Mouse (Mus musculus) cortical plate, adult 2 months (tissue): ENCODE measurements around the gene Tgif1. TPM values are rescaled to one million over a fixed set of nuclear protein-coding genes. Genes with fewer than 3 reads are reported as not detected.

Experiments used
- H3K27ac ChIP-seq: fragments of 200-500 bp; 2 replicates; pipeline ENCODE4 v1.5.1; 2012; ENCODE audit warnings: low read length, control low read depth, inconsistent platforms; ENCODE audit not compliant: insufficient read depth
- H3K4me1 ChIP-seq: fragments of 200-500 bp; 2 replicates; pipeline ENCODE4 v1.6.1; 2011; ENCODE audit warnings: low read length; ENCODE audit not compliant: control insufficient read depth, insufficient read depth
- H3K4me3 ChIP-seq: fragments of 200-500 bp; 2 replicates; pipeline ENCODE4 v1.5.1; 2011; ENCODE audit warnings: mild to moderate bottlenecking, low read length, control low read depth; ENCODE audit not compliant: insufficient read depth
- CTCF ChIP-seq: fragments of 200-500 bp; IDR thresholded peaks from 2 replicates; pipeline ENCODE4 v1.5.1; 2011; ENCODE audit warnings: mild to moderate bottlenecking, control low read depth, low read length; ENCODE audit not compliant: insufficient read depth; ENCODE audit errors: extremely low read depth
- POLR2A ChIP-seq: fragments of 200-500 bp; IDR thresholded peaks from 2 replicates; pipeline ENCODE4 v1.6.1; 2011; ENCODE audit warnings: mild to moderate bottlenecking, low read length, control low read depth; ENCODE audit not compliant: insufficient read depth; ENCODE audit errors: extremely low read depth
- polyA plus RNA-seq: library from polyadenylated mRNA; depleted of rRNA; stranded (reverse); fragments of >200 nt; gene quantifications from 2 replicates; pipeline ENCODE4 v1.2.3, GENCODE M21; 2012; rRNA removed

The Tgif1 gene
- polyA plus RNA-seq, 1 experiment, result 3.3 TPM

- Histone ChIP-seq H3K27ac (no peak overlapping the region), H3K4me1 (0 out of 2 replicates have a peak, but pooled peaks cover 2% of the 10 kb centered on the region), H3K4me3 (no peak overlapping the region)
- TF ChIP-seq CTCF (no peak), POLR2A (no peak)
Observed at GRCm38 (mm10) chr17:70795196-70795595, 58.1 kb downstream of the Tgif1 start.

DNA sequence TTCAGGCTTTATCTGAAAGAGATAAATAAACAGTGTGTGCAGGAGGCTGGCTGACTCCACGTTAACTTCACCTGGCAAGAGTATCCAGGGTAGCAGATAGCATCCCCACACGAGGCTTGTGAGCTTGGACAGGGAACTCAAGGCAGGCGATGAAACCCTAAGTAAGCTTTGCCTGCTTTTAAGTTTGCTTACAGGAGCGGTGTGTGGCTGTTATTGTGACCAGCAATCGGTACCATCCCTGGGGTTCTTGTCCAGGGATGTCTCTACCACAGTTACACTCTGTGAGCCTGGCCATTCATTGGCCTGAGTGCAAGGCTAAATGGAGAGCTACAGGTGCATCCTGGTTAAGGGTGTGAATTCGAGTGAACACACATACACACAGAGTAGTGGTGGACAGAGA is 58.6 kb downstream of the Tgif1 start:
- no peak for TF ChIP-seq CTCF
- no peak for TF ChIP-seq POLR2A
- 0 out of 2 replicates have a peak, but pooled peaks cover 2% of the 10 kb centered on the region for H3K4me1 ChIP-seq
- no peak overlapping the region for H3K4me3 ChIP-seq
- no peak overlapping the region for H3K27ac ChIP-seq

GRCm38 (mm10) chr17:70794291-70794690 is 59.1 kb downstream of the Tgif1 start:
- H3K4me3 ChIP-seq, result no peak overlapping the region
- 0 out of 2 replicates have a peak, but pooled peaks cover 2% of the 10 kb centered on the region for H3K4me1 ChIP-seq
- no peak overlapping the region for H3K27ac ChIP-seq
- TF ChIP-seq POLR2A, result no peak
- TF ChIP-seq CTCF, result no peak

Other genes with a start within 250 kb of the Tgif1 start
- 2.1 and 2.6 TPM in 2 replicates for gene Myom1, start 149.1 kb upstream of the Tgif1 start, polyA plus RNA-seq
- 42.4 and 47.1 TPM in 2 replicates for gene Myl12a, start 149.3 kb upstream of the Tgif1 start, polyA plus RNA-seq